Mouse (Mus musculus) lung, adult 2 months (tissue): Measurements from ENCODE around the gene Eci3.
"Not testable (repeated sequence)": the region's sequence is repeated elsewhere in the genome, so short reads cannot be mapped to it uniquely, and the experiment has no call there.

Source experiments
- CTCF ChIP-seq: fragments of 200-500 bp; IDR thresholded peaks from 2 replicates; pipeline ENCODE4 v1.5.1; 2011; ENCODE audit warnings: mild to moderate bottlenecking, low read length, control low read depth; ENCODE audit not compliant: insufficient read depth
- POLR2A ChIP-seq: fragments of 200-500 bp; IDR thresholded peaks from 2 replicates; pipeline ENCODE4 v1.6.1; 2011; ENCODE audit warnings: low read depth, mild to moderate bottlenecking, control low read depth, low read length, borderline replicate concordance; ENCODE audit errors: extremely low read depth

GRCm38 (mm10) chr13:34978635-34979034, 15.0 kb upstream of the Eci3 start:
- not testable (repeated sequence) for TF ChIP-seq CTCF, POLR2A
